Mouse (Mus musculus) T-helper 1 cell (primary cell): ENCODE results near the gene Mier2.

ENCODE experiments used
- in situ Hi-C: fragments of 300-600 bp; cut with MboI, MseI; formaldehyde crosslinking; loops from one replicate; pipeline ENCODE4 v1.15.1; 2025; ENCODE audit warnings: high pct_unique_total_duplicates

The Mier2 gene

DNA sequence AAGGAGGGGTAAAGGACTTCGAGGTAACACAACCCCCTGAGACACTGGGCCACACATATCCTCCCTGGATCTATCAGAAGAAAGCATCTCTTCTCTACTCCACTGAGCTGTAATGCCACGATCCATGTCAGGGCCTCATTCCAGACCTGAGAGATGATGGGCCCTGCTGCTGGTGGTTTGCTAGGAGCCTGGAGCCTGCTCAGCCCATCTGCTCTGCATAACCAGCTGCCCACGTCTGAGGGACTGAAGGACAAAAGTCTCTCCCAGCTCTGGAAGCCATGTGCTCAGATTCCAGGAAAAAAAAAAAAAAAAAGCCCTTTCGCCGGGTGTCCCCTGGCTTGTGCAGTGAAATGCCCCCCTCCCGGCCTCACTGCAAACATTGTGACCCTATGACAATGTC lies 20.8 kb upstream of the Mier2 start:
- in situ Hi-C loops, result no loop called here

DNA sequence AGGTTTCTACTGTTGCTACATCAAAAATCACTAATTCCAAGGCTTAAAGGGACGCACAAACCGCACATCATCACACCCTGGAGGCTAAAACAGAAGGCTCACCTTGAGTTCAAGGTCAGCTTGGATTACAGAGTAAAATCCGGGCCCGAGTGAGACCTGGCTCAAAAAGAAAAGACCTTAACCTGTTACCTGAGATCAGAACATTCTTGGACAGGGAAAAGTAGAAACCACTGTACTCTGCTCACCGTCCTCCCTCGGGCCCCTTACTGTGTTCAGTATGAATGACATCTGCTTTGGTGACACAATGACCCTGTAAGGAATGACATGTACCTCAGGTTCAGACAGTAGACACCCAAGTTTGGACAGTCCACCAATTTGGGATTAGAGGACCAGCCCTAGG lies 19.8 kb upstream of the Mier2 start:
- in situ Hi-C loops, result no loop called here

DNA sequence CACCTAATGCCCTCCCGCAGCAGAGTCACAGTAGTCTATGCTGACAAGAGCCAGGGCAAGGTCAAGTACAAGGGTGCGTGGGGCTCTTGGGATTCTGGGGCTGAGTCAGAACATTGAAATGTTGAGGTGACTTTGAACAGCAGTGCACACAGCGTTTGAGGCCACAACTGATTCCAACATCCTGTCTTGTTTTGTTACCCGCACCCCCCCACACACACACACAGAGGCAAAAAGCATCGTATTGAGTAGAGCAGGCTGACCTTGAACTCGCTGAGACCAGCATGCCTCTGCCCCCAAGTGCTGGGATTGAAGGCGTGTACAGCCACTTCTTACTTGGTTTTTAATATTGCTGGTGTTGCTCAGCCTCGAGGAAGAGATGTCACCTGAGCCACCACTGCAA lies 19.4 kb upstream of the Mier2 start:
- in situ Hi-C loops, result no loop called here

DNA sequence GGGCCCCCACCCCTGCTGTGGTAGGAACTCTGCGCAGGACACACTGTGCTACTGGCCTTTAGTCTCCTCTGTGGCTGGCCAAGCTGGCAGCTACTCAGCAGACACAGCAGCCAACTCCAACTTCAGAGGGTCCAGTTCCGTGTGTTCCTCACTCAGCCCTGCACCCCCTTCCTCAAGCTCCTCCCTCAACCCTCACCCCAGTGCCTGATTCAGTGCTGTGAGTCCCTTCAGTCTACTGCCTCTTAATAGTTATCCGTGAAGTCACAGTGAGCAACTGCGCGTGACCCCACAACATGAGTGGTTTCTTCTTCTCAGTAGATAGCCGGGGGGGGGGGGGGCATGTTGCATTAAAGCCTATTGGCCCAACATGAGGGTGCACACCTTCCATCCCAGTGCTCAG lies 18.6 kb upstream of the Mier2 start:
- in situ Hi-C loops, result no loop called here

DNA sequence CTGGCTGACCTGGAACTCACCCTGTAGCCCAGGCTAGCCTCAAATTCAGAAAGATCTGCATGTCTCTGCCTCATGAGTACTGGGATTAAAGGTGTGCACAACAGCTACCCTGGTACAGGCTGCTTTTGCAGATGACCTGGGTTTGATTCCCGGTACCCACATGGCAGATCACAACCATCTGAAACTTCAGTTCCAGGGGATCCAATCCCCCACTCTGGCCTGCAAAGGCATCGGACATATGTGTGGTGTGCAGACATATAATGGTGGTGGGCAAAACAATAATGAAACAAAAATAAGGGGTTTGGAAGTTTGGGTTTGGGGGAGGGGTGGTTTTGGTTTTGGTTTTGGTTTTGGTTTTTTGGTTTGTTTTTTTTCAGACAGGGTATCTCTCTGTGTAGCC lies 16.3 kb upstream of the Mier2 start:
- in situ Hi-C loops, result no loop called here

DNA sequence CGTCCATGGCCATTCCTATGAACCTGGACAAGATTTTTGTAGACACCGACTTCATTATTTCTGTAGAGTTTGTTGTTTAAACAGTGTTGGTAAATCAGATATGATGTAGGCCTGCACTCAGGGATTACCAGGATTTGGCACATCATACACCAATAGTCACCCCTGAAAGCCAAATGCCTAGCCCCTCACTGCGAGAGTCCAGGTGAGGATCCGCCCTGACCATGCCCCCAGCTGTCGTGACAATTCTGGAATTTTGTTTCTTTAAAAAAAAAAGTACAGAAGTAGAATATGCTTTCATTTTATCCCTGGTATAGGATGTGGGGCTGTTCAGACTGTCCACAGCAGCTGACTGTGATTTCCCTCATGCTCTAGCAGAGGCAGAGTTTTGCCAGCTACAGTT lies 14.9 kb upstream of the Mier2 start:
- in situ Hi-C loops, result no loop called here

DNA sequence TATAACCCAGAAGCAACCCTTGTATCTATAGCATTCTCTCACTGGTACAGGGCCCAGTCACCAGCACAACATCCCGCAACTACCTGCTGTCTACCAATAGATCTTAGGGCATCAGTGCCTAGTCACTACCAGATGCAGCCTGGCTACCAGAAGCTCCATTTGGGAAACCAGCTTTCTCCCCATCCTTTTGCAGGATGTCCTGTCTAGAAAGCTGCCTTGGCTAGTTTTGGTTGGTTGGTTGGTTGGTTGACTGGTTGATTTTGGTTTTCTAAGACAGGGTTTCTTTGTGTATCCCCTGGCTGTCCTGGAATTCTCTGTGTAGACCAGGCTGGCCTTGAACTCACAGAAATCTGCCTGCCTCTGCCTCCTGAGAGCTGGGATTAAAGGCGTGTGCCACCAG lies 4.7 kb upstream of the Mier2 start:
- in situ Hi-C loops, result no loop called here

DNA sequence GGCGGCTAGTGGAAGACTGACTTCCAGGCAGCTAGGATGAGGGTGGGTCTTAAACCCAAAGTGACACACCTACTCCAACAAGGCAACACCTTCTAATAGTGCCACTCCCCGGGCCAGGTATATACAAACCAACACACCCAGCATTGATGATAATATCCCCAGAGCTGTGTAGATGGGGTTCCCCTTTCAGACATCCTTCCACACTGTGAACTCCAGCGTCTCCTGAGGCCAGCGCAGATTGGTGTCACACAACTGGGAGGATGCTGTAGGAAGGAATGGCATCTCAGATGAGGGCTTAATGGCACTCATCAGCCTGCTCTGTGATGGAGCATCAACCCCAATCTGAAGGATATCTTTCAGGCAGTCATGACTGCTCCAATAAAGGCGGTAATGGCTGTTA lies 2.5 kb upstream of the Mier2 start:
- in situ Hi-C loops, result no loop called here

DNA sequence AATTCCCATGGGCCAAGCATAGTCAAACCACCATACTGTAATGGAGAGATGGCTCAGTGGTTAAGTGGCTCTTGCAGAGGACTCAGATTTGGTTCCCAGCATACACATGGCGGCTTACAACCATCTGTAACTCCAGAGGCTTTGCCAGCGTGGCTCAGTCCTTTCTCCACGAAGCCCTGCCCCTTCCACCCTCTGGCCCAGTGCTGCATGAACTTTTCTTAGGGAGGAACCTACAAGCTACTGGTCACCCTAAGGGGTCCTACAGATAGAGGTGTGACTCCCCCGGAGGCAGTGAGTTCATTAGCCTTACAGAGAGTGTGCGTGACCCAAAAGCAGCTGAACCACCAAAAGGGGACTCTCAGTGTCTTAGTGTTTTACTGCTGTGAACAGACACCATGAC lies 2.0 kb upstream of the Mier2 start:
- in situ Hi-C loops, result no loop called here

DNA sequence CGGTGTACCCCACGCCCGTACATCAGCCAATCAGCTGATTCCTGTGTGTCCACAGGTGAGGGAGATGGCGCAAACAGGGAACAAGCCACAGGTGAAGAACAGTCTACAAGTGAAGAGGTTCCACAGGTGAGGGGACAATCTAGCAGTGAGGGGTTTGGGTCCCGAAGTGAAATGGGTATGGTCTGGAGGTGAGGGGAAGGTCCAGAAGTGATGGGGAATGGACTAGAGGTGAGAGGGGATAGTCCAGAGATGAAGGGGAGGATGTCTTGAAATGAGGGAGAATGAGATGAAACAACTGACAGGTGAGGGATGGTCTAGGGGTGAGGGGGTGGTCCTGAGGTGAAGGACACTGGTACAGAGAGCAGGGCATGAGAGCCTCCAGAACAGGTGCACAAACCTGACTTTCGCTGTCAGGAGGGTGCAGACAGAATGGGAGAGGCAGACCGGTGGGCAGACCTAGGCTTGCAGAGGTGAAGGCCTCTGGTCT lies 282 bp upstream of the Mier2 start:
- in situ Hi-C loops, result no loop called here

DNA sequence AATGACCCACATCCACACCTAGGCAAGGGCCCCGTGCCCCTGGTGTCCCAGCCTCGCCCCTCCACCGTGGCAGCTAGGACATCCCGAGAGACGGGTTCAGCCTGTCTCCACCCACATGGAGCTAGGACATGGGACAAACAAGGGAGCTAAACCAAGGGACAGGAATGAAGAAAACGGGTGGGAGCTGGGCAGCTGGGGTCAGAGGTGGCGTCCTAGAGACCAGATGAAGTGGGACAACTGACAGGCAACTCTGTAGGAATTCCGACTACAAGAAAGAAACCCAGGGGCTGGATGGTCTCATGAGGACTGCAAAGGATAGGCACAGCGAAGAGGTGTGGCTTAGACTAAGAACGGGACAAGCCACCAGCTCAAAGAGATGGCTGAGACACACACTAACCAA lies 1.3 kb downstream of the Mier2 start:
- in situ Hi-C loops, result no loop called here

DNA sequence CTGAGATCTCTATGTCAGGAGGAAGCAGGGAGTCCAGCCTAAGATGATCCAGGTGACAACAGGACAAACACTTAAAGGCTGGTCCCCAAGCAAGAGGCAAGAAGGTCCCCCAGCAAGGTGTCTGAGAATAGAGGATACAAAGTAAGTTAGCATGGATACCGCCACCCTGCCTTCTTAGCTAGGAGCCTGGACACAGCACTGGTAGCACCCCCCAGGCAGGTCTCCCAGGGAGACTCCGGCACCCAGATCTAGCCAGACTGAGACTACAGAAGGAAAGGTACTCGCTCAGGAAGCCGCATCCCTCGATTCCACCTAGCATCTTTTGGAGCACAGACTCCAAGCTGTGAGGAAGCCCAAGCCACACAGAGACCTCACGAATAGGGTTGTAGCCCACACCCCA lies 1.8 kb downstream of the Mier2 start:
- in situ Hi-C loops, result no loop called here

DNA sequence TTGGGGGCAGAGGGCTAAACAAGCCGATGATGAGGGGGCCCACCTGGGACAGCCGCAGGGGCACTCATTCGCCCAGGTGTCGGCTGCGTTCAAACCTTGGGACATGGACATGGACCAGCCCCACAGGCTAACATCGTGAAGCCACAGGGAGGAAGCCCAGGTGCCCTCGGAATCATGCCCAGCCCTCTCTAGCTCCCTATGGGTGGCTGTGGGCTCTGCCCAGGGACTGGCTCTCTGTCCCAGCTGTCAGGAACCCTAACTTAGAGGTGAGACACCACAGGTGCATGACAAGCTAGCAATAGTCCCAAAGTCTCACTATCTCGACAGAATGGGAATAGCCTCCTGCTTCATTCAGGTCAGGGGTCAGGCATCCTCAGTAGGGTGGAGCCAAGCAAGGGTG lies 2.5 kb downstream of the Mier2 start:
- in situ Hi-C loops, result no loop called here

DNA sequence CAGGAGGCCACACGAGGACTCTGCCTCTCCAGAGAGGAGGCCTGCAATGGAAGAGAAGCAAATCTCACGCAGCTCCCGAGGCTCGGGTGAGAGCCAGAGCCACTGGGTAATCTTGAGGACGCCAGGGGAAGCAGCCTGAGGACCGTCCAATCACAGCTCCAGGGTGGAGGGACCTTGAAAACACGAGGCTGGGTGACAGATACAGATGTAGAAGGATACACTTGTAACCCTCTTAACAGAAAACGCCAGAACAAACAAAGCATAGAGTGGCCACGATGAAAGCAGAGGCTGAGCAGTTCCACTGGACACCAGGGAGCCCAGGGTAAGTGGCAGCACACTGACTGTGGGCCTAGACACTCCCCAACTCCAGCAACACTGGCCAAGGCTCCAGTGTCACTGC lies 4.6 kb downstream of the Mier2 start:
- in situ Hi-C loops, result no loop called here

DNA sequence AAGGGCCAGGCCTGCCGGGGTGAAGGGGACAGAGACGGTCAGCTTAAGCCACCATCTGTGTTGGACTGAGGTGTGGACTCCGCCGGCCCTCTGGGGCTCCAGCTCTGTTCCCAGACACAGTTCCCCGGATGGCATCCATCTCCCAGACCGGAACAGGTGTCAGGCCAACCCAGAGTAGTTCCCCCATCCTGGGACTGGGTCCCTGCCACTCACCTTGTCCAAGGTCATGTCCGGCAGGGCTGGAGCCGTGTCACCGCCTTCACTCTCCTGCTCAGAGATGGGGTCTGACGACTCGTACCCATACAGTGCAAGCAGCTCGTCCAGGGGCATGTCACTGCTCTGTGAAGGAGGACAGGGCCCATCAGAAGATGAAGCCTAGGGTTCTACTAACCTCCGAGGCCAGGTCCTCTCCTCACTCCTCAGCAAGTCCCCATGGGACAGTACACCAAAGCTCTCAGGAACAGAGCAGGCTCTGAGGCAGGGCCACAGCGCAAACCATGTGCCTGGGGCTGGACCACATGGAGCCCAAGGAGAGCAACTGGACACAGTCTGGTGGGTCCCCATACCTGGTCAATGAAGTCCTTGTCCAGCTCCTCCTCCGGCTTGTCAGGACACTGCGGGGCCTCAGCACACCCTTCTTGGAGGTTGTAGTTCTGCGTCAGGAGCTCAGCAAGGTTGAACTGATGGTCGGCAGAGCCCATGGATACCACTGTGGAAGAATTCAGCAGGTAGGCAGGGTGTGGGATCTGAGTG lies 5.9 kb downstream of the Mier2 start:
- in situ Hi-C loops, result no loop called here

DNA sequence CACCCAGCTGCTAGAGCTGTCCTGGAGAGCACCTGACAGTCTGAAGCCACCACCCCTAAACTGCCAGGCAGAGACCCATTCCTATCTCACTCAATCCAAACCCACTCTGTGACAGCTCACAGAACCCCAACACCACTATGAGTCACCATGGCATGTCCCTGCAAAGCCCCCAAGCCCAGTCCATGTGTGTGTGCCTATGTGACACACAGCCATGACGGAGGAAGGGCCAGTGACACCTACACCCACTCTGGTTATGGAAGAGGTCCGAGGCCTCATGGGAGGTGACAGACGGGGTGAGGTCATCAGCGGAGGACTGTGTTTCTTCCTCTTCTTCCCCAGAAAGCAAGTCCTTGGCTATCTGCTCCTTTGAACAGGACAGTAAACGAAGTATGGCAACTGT lies 6.5 kb downstream of the Mier2 start:
- in situ Hi-C loops, result no loop called here

DNA sequence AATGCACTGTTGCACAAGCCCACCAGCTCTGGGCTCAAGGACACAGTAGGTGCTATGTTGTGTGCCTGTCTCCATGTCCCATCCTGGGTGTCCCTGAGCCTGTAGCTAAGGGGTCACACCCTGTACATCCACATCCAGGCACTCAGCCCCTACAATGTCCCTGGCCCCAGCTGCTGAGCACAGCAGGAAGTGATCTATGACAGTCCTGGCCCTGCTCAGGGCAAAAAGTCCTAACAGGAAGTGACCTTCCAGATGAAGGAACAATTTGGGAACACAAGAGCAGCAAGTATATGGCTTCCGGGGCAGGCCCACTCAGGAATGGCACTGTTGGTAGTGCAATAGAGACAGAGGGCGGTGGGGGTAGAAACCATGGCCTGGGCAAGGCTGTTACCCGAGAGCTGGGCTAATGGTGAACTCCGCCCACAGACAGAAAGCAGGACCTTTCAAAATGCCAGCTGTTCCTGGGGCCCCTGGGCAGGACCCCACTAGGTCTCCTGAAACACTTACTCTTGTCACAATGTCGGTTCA lies 7.8 kb downstream of the Mier2 start:
- in situ Hi-C loops, result no loop called here

DNA sequence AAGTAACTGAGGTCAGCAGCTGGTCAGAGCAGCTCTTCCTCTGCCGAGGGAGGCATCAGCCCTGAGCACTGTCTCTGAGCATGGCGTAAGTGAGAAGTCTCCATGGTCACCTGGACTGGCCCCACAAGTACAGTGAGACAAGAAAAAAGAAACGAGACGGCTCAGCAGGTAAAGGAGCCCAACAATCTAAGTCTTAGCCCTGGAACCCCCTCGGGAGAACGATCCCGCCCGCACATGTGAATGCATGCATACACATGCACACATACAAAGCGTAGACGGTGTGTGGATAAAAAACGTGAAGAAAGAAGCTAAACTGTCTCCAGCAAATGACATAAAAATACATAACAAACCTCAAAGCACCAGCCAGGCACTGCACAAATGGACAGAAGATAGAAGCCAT lies 8.5 kb downstream of the Mier2 start:
- in situ Hi-C loops, result no loop called here

DNA sequence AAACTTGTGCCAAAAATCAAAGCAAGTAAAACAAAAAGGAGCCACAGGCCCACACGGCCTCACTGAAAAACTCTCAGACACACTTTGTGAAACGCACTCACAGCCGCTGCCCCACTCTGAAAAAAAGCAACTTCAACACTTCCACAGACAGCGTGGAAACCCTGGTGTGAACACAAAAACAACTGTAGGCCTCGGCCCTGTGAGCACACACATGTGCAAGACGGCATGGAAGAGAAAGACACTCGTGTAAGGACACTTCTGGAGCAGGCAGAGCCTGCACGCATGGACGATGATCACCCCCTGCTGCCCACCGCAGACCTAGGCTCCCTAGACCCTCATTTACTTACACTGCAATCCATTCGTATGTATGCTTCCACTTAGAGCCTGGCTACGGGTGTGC lies 9.1 kb downstream of the Mier2 start:
- in situ Hi-C loops, result no loop called here

DNA sequence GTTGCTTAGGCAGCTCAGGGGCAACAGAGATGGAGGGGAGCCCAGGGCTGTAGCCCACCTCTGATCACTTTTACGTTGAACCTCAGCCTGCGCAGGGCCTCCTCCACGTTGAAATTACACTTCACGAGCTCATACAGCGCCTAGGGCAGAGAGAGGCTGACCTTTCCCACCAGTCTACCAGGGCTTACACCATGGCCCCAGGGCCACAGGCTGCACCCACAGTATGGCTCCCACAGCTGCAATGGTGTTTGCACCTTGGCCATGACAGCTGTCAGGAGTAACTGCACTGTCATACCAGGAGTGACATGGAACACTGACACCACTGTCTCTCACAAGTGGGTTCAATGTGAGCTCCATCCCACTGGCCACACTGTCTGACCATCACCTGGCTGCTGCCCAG lies 10.4 kb downstream of the Mier2 start:
- in situ Hi-C loops, result no loop called here

DNA sequence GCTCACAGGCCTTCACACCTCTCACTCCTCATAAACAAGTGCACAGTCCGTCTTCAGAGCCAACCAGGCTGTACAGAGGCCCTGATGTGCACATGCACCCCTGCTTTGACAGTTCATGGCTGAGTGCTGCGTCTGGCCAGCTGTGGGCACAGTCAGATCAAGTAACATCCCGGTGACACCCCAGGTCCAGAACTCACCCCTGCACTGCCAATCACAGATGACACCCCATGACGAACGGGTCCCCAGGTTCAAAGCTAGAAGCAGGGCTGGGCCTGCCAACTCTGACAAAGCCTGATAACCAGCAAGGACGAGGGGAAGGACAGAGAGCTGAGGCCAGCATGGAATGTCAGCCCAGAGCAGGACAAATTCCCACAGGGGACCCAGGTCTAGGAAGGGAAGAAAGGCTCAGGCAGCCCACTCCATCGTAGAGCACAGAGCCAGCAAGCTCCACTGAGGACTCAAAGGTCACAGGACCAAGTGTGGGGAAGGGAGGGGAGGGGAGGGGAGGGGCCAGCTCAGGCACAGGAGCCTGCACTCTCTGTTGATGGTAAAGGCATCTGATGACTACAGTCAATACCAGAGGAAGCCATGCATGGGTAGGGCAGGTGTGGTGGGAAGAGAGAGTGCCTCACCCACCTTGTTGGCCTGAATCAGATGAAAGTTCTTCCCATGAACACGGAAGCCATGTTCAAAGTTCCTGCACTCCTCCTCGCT lies 11.0 kb downstream of the Mier2 start:
- in situ Hi-C loops, result no loop called here

DNA sequence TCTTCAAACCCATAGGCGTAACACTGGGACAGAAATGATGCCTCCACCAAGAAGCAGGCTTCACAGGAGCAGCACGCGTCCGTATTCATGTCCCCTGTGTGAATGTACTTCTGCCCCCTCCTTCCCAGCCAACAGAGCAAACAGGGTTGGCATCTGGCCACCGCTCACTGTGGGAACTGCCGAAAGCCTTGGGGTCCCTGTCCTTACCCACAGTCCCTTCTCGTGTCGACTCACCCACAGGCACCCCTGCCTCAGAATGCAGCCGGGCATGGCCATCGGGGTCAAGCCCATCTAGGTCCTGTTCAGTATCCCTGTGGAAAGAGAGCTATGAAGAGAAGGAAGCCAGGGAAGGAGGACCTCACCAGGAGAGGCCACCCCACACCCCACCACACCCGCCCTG lies 12.8 kb downstream of the Mier2 start:
- in situ Hi-C loops, result no loop called here

DNA sequence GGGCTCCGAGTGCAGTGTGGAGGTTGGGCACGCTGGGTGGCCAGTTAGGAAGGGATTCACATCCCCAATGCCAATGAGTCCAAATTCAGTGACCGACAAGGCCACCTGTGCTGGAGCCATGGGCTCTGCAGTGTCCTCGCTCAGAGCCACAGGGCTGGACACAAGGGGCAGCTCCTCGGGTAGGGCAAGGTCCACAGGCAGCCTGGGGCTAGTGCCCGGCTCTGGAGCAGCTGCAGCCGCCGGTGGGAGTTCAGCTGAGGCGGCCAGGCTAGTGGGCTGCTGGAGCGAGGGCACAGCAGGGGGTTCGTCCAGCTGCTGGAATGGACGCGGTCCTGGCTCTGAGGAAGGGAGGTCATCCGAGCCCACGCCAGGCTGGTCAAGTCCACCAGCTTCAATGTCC lies 13.5 kb downstream of the Mier2 start:
- in situ Hi-C loops, result no loop called here
